Mouse (Mus musculus) small intestine, adult 2 months (tissue): ENCODE data around the gene Eno1.

Experiments used
- CTCF ChIP-seq: fragments of 200-500 bp; IDR thresholded peaks from 2 replicates; pipeline ENCODE4 v1.5.1; 2012; ENCODE audit warnings: low read depth, mild to moderate bottlenecking, control low read depth, inconsistent platforms, low read length, moderate library complexity, mixed read lengths; ENCODE audit not compliant: insufficient replicate concordance, insufficient read length; ENCODE audit errors: extremely low read depth
- POLR2A ChIP-seq: fragments of 200-500 bp; IDR thresholded peaks from 2 replicates; pipeline ENCODE4 v1.6.1; 2012; ENCODE audit warnings: low read depth, mild to moderate bottlenecking, control low read depth, inconsistent platforms, low read length, moderate library complexity

GRCm38 (mm10) chr4:150216423-150216822, 20.1 kb upstream of the Eno1 start:
- TF ChIP-seq CTCF (no peak), POLR2A (no peak)
